Mouse (Mus musculus): ENCODE measurements around the gene Dgki.

- peak; percentile 83 for TF ChIP-seq CTCF (IDR thresholded peaks at IDR 0.05)
- TF ChIP-seq POLR2A (IDR thresholded peaks at IDR 0.05; ENCODE audit: insufficient read depth, low read depth, low read length), result no peak
Observed at GRCm38 (mm10) chr6:36903821-36904220, 396.2 kb downstream of the Dgki start.
